Mouse (Mus musculus) macrophage (primary cell): ENCODE measurements around the gene Acadsb. TPM values are rescaled to one million over a fixed set of nuclear protein-coding genes. Genes with fewer than 3 reads are reported as not detected.

Source experiments
- H3K27ac ChIP-seq: fragments of 350-480 bp; formaldehyde crosslinking; 2 replicates; pipeline ENCODE4 v1.9.0; 2021
- H3K36me3 ChIP-seq: fragments of 350-480 bp; formaldehyde crosslinking; 2 replicates; pipeline ENCODE4 v1.9.0; 2021; ENCODE audit errors: inconsistent target
- H3K4me3 ChIP-seq: fragments of 350-480 bp; formaldehyde crosslinking; 2 replicates; pipeline ENCODE4 v1.9.0; 2021; ENCODE audit errors: inconsistent target
- H3K79me2 ChIP-seq: fragments of 350-480 bp; formaldehyde crosslinking; 2 replicates; pipeline ENCODE4 v1.9.0; 2021; ENCODE audit errors: inconsistent target
- WGBS: methylation state at CpG from one replicate; pipeline ENCODE4 v1.1.7; 2026; ENCODE audit warnings: inconsistent platforms; ENCODE audit not compliant: missing documents; 5-methylcytosine and 5-hydroxymethylcytosine counted together
- polyA plus RNA-seq: library from polyadenylated mRNA; stranded (reverse); fragments of 250-400 nt; gene quantifications from 3 replicates; pipeline ENCODE4 v1.2.4, GENCODE M21; 2018; ENCODE audit warnings: inconsistent platforms

The Acadsb gene
- polyA plus RNA-seq, 1 experiment from 2014 or later, result 52.5 TPM

GRCm38 (mm10) chr7:131417605-131418004 is 7.2 kb downstream of the Acadsb start:
- Histone ChIP-seq H3K36me3 (no peaks in the 10 kb centered on the region), H3K79me2 (peaks cover 6% of the 10 kb centered on the region; the same call in 1 of the 2 replicates), H3K4me3 (no peak overlapping the region), H3K27ac (no peak overlapping the region)

- Histone ChIP-seq H3K79me2 (no peaks in the 10 kb centered on the region), H3K4me3 (no peak overlapping the region), H3K36me3 (peaks cover 11% of the 10 kb centered on the region; the same call in 1 of the 2 replicates), H3K27ac (no peak overlapping the region)
- WGBS, result 88% methylated on average over 2 of the region's 2 CpGs
These were observed 14.5 kb downstream of the Acadsb start for GRCm38 (mm10) chr7:131424912-131425311.

GRCm38 (mm10) chr7:131427331-131427730 is 16.9 kb downstream of the Acadsb start:
- 99% methylated on average over 5 of the region's 5 CpGs for WGBS
- Histone ChIP-seq H3K36me3 (peaks cover 24% of the 10 kb centered on the region; the same call in 1 of the 2 replicates), H3K79me2 (no peaks in the 10 kb centered on the region), H3K27ac (no peak overlapping the region), H3K4me3 (no peak overlapping the region)

GRCm38 (mm10) chr7:131432244-131432643 is 21.8 kb downstream of the Acadsb start:
- no peak overlapping the region for H3K27ac ChIP-seq
- no peak overlapping the region for H3K4me3 ChIP-seq
- peaks cover 23% of the 10 kb centered on the region; the same call in 1 of the 2 replicates for H3K36me3 ChIP-seq
- WGBS, result 29% methylated on average over 1 of the region's 1 CpGs
- H3K79me2 ChIP-seq, result no peaks in the 10 kb centered on the region

- 94% methylated on average over 1 of the region's 1 CpGs for WGBS
- Histone ChIP-seq H3K36me3 (peaks cover 17% of the 10 kb centered on the region; the same call in 1 of the 2 replicates), H3K27ac (no peak overlapping the region), H3K79me2 (no peaks in the 10 kb centered on the region), H3K4me3 (no peak overlapping the region)
These were observed 23.9 kb downstream of the Acadsb start for GRCm38 (mm10) chr7:131434276-131434675.

- no peaks in the 10 kb centered on the region for H3K79me2 ChIP-seq
- 0 out of 2 replicates have a peak, but pooled peaks cover 4% of the 10 kb centered on the region for H3K36me3 ChIP-seq
- no peak overlapping the region for H3K4me3 ChIP-seq
- WGBS, result 83% methylated on average over 3 of the region's 3 CpGs
- no peak overlapping the region for H3K27ac ChIP-seq
These were observed 26.6 kb downstream of the Acadsb start for GRCm38 (mm10) chr7:131437051-131437450.

- H3K36me3 ChIP-seq, result no peaks in the 10 kb centered on the region
- no peak overlapping the region for H3K4me3 ChIP-seq
- WGBS, result 90% methylated on average over 5 of the region's 5 CpGs
- no peak overlapping the region for H3K27ac ChIP-seq
- H3K79me2 ChIP-seq, result no peaks in the 10 kb centered on the region
These were observed 46.3 kb downstream of the Acadsb start for GRCm38 (mm10) chr7:131456714-131457113.

- H3K79me2 ChIP-seq, result no peaks in the 10 kb centered on the region
- H3K4me3 ChIP-seq, result no peak overlapping the region
- no peak overlapping the region for H3K27ac ChIP-seq
- WGBS, result 74% methylated on average over 3 of the region's 3 CpGs
- H3K36me3 ChIP-seq, result no peaks in the 10 kb centered on the region
These were observed 54.8 kb downstream of the Acadsb start for GRCm38 (mm10) chr7:131465117-131465601.

- H3K36me3 ChIP-seq, result no peaks in the 10 kb centered on the region
These were observed 55.3 kb downstream of the Acadsb start for GRCm38 (mm10) chr7:131465735-131466134.

GRCm38 (mm10) chr7:131467312-131467711 is 56.9 kb downstream of the Acadsb start:
- no peak overlapping the region for H3K27ac ChIP-seq
- no peak overlapping the region for H3K4me3 ChIP-seq
- WGBS, result 88% methylated on average over 3 of the region's 3 CpGs
- no peaks in the 10 kb centered on the region for H3K79me2 ChIP-seq
- H3K36me3 ChIP-seq, result no peaks in the 10 kb centered on the region

More at GRCm38 (mm10) chr7:131465735-131466134, 55.3 kb downstream of the Acadsb start:
- WGBS, result 74% methylated on average over 3 of the region's 3 CpGs
- Histone ChIP-seq H3K79me2 (no peaks in the 10 kb centered on the region), H3K4me3 (no peak overlapping the region), H3K27ac (no peak overlapping the region)

- Histone ChIP-seq H3K79me2 (no peaks in the 10 kb centered on the region), H3K36me3 (no peaks in the 10 kb centered on the region), H3K4me3 (no peak overlapping the region), H3K27ac (no peak overlapping the region)
- WGBS, result 56% methylated on average over 3 of the region's 3 CpGs
These were observed 59.1 kb downstream of the Acadsb start for GRCm38 (mm10) chr7:131469506-131469905.

- 94% methylated on average over 3 of the region's 5 CpGs for WGBS
- H3K27ac ChIP-seq, result no peak overlapping the region
- H3K79me2 ChIP-seq, result no peaks in the 10 kb centered on the region
- no peaks in the 10 kb centered on the region for H3K36me3 ChIP-seq
- H3K4me3 ChIP-seq, result no peak overlapping the region
These were observed 61.1 kb downstream of the Acadsb start for GRCm38 (mm10) chr7:131471551-131471950.

- WGBS, result 68% methylated on average over 8 of the region's 8 CpGs
- Histone ChIP-seq H3K27ac (no peak overlapping the region), H3K4me3 (no peak overlapping the region), H3K79me2 (no peaks in the 10 kb centered on the region), H3K36me3 (no peaks in the 10 kb centered on the region)
These were observed 66.7 kb downstream of the Acadsb start for GRCm38 (mm10) chr7:131477140-131477539.

GRCm38 (mm10) chr7:131478403-131478802 is 68.0 kb downstream of the Acadsb start:
- H3K4me3 ChIP-seq, result no peak overlapping the region
- WGBS, result 89% methylated on average over 5 of the region's 5 CpGs
- no peaks in the 10 kb centered on the region for H3K79me2 ChIP-seq
- H3K27ac ChIP-seq, result no peak overlapping the region
- no peaks in the 10 kb centered on the region for H3K36me3 ChIP-seq
